Mouse (Mus musculus) macrophage (primary cell): ENCODE results near the gene 2200002D01Rik. TPM values are rescaled to one million over a fixed set of nuclear protein-coding genes. Genes with fewer than 3 reads are reported as not detected.
"Not testable (repeated sequence)": the region's sequence is repeated elsewhere in the genome, so short reads cannot be mapped to it uniquely, and the experiment has no call there.

Source experiments
- H3K27ac ChIP-seq: fragments of 350-480 bp; formaldehyde crosslinking; 2 replicates; pipeline ENCODE4 v1.9.0; 2021
- H3K36me3 ChIP-seq: fragments of 350-480 bp; formaldehyde crosslinking; 2 replicates; pipeline ENCODE4 v1.9.0; 2021; ENCODE audit errors: inconsistent target
- H3K4me3 ChIP-seq: fragments of 350-480 bp; formaldehyde crosslinking; 2 replicates; pipeline ENCODE4 v1.9.0; 2021; ENCODE audit errors: inconsistent target
- H3K79me2 ChIP-seq: fragments of 350-480 bp; formaldehyde crosslinking; 2 replicates; pipeline ENCODE4 v1.9.0; 2021; ENCODE audit errors: inconsistent target
- WGBS: methylation state at CpG from one replicate; pipeline ENCODE4 v1.1.7; 2026; ENCODE audit warnings: inconsistent platforms; ENCODE audit not compliant: missing documents; 5-methylcytosine and 5-hydroxymethylcytosine counted together
- polyA plus RNA-seq: library from polyadenylated mRNA; stranded (reverse); fragments of 250-400 nt; gene quantifications from 3 replicates; pipeline ENCODE4 v1.2.4, GENCODE M21; 2018; ENCODE audit warnings: inconsistent platforms

The 2200002D01Rik gene
- polyA plus RNA-seq, 1 experiment from 2014 or later, result not detected

GRCm38 (mm10) chr7:29211415-29212198 is 36.7 kb downstream of the 2200002D01Rik start:
- no peaks in the 10 kb centered on the region for H3K79me2 ChIP-seq
- peak overlapping the region; percentile 80 for H3K27ac ChIP-seq
- H3K4me3 ChIP-seq, result peak overlapping the region; percentile 29
- 12% methylated on average over 34 of the region's 34 CpGs for WGBS
- no peaks in the 10 kb centered on the region for H3K36me3 ChIP-seq

- peak overlapping the region; percentile 29; the same call in 1 of the 2 replicates for H3K4me3 ChIP-seq
- H3K36me3 ChIP-seq, H3K79me2 ChIP-seq: not testable (repeated sequence)
- peak overlapping the region; percentile 80 for H3K27ac ChIP-seq
- 11% methylated on average over 5 of the region's 15 CpGs for WGBS
Measured at GRCm38 (mm10) chr7:29211013-29211412, 37.3 kb downstream of the 2200002D01Rik start.

GRCm38 (mm10) chr7:29202577-29202976 is 45.7 kb downstream of the 2200002D01Rik start:
- H3K36me3 ChIP-seq, result no peaks in the 10 kb centered on the region
- no peak overlapping the region for H3K4me3 ChIP-seq
- H3K27ac ChIP-seq, result no peak overlapping the region
- 66% methylated on average over 6 of the region's 6 CpGs for WGBS
- no peaks in the 10 kb centered on the region for H3K79me2 ChIP-seq

Other genes with a start within 250 kb of the 2200002D01Rik start
- gene Ryr1, start 123.3 kb downstream of the 2200002D01Rik start, polyA plus RNA-seq, result 0.01 to 0.03 TPM in 2 of 3 replicates, not detected in the other
- gene Rasgrp4, start 113.6 kb downstream of the 2200002D01Rik start, polyA plus RNA-seq, result 1.8 to 9.4 TPM (median 2.2 TPM) in 3 replicates
- 6.9 to 13.8 TPM (median 12.9 TPM) in 3 replicates for gene Fam98c, start 92.2 kb downstream of the 2200002D01Rik start, polyA plus RNA-seq
- 0.40 to 0.90 TPM (median 0.70 TPM) in 3 replicates for gene Ggn, start 78.3 kb downstream of the 2200002D01Rik start, polyA plus RNA-seq
- 0.95 to 2.3 TPM (median 1.6 TPM) in 3 replicates for gene Spred3, start 78.1 kb downstream of the 2200002D01Rik start, polyA plus RNA-seq
- 296 to 477 TPM (median 343 TPM) in 3 replicates for gene Psmd8, start 67.8 kb downstream of the 2200002D01Rik start, polyA plus RNA-seq
- gene Catsperg1, start 34.4 kb downstream of the 2200002D01Rik start, polyA plus RNA-seq, result 0.41 to 1.9 TPM (median 0.86 TPM) in 3 replicates
- 23.4 to 43.1 TPM (median 38.3 TPM) in 3 replicates for gene Kcnk6, start 16.0 kb downstream of the 2200002D01Rik start, polyA plus RNA-seq
- gene Yif1b, start 10.1 kb downstream of the 2200002D01Rik start, polyA plus RNA-seq, result 31.3 to 53.4 TPM (median 51.1 TPM) in 3 replicates
- 0.25 to 0.72 TPM (median 0.27 TPM) in 3 replicates for gene Spint2, start 33.4 kb upstream of the 2200002D01Rik start, polyA plus RNA-seq
- gene Ppp1r14a, start 40.8 kb upstream of the 2200002D01Rik start, polyA plus RNA-seq, result not detected in 3 replicates
- gene Dpf1, start 55.5 kb upstream of the 2200002D01Rik start, polyA plus RNA-seq, result 0.28 to 1.2 TPM (median 0.29 TPM) in 3 replicates